Mouse (Mus musculus): Measurements from ENCODE around the gene Dhfr. TPM values are rescaled to one million over a fixed set of nuclear protein-coding genes. Genes with fewer than 3 reads are reported as not detected.

Dhfr gene
- total and polyA plus RNA-seq, 2 experiments: 4.6 to 17.5 TPM

GRCm38 (mm10) chr13:92328000-92328399, 26.5 kb upstream of the Dhfr start:
- WGBS: 54% methylated on average over 2 of the region's 2 CpGs
- no peak overlapping the region for H3K4me3 ChIP-seq (ENCODE audit: insufficient read depth, low read depth, low read length)
- TF ChIP-seq CTCF (IDR thresholded peaks at IDR 0.05; ENCODE audit: low read depth, low read length) (no peak), POLR2A (IDR thresholded peaks at IDR 0.05; ENCODE audit: extremely low read depth, insufficient read depth, low read length) (no peak)

GRCm38 (mm10) chr13:92330621-92331020, 23.9 kb upstream of the Dhfr start:
- no peaks in the 10 kb centered on the region for H3K79me2 ChIP-seq (ENCODE audit: control insufficient read depth, insufficient read depth, low read length)
- H3K27ac ChIP-seq (replicated peaks; ENCODE audit: insufficient read depth, low read depth, low read length): no peak overlapping the region
- peaks cover 2% of the 10 kb centered on the region; the same call in 1 of the 2 replicates for H3K36me3 ChIP-seq (ENCODE audit: control insufficient read depth, insufficient read depth, low read length)
- no peak for DNase-seq (ENCODE audit: extremely low read depth, low read depth, low spot score)
- TF ChIP-seq CTCF (IDR thresholded peaks at IDR 0.05; ENCODE audit: low read depth, low read length) (no peak), POLR2A (IDR thresholded peaks at IDR 0.05; ENCODE audit: extremely low read depth, insufficient read depth, low read length) (no peak)
- no peak overlapping the region for H3K4me3 ChIP-seq (ENCODE audit: insufficient read depth, low read depth, low read length)
- 0 out of 2 replicates have a peak, but pooled peaks cover 3% of the 10 kb centered on the region for H3K4me1 ChIP-seq (ENCODE audit: control insufficient read depth, insufficient read depth, low read length)
- 95% methylated on average over 3 of the region's 3 CpGs for WGBS
- no peaks in the 10 kb centered on the region for H3K27me3 ChIP-seq (ENCODE audit: control insufficient read depth, insufficient read depth, low read length)
- H3K9ac ChIP-seq (ENCODE audit: low read depth, low read length): no peak overlapping the region

More at GRCm38 (mm10) chr13:92328000-92328399, 26.5 kb upstream of the Dhfr start:
- no peak overlapping the region for H3K27ac ChIP-seq (replicated peaks; ENCODE audit: insufficient read depth, low read depth, low read length)
- H3K36me3 ChIP-seq (ENCODE audit: control insufficient read depth, insufficient read depth, low read length): peaks cover 6% of the 10 kb centered on the region; the same call in 1 of the 2 replicates
- DNase-seq (ENCODE audit: extremely low read depth, low read depth, low spot score): no peak
- H3K27me3 ChIP-seq (ENCODE audit: control insufficient read depth, insufficient read depth, low read length): no peaks in the 10 kb centered on the region
- H3K9ac ChIP-seq (ENCODE audit: low read depth, low read length): no peak overlapping the region
- H3K79me2 ChIP-seq (ENCODE audit: control insufficient read depth, insufficient read depth, low read length): no peaks in the 10 kb centered on the region
- H3K4me1 ChIP-seq (ENCODE audit: control insufficient read depth, insufficient read depth, low read length): no peaks in the 10 kb centered on the region

GRCm38 (mm10) chr13:92332103-92332879, 22.2 kb upstream of the Dhfr start:
- no peak for DNase-seq (ENCODE audit: extremely low read depth, low read depth, low spot score)
- 0 out of 2 replicates have a peak, but pooled peaks cover 3% of the 10 kb centered on the region for H3K4me1 ChIP-seq (ENCODE audit: control insufficient read depth, insufficient read depth, low read length)
- H3K27ac ChIP-seq (replicated peaks; ENCODE audit: insufficient read depth, low read depth, low read length): no peak overlapping the region
- H3K27me3 ChIP-seq (ENCODE audit: control insufficient read depth, insufficient read depth, low read length): no peaks in the 10 kb centered on the region
- peaks cover 2% of the 10 kb centered on the region; the same call in 1 of the 2 replicates for H3K36me3 ChIP-seq (ENCODE audit: control insufficient read depth, insufficient read depth, low read length)
- TF ChIP-seq POLR2A (IDR thresholded peaks at IDR 0.05; ENCODE audit: extremely low read depth, insufficient read depth, low read length) (no peak), CTCF (IDR thresholded peaks at IDR 0.05; ENCODE audit: low read depth, low read length) (no peak)
- no peak overlapping the region for H3K4me3 ChIP-seq (ENCODE audit: insufficient read depth, low read depth, low read length)
- no peaks in the 10 kb centered on the region for H3K79me2 ChIP-seq (ENCODE audit: control insufficient read depth, insufficient read depth, low read length)
- WGBS: 95% methylated on average over 15 of the region's 15 CpGs
- no peak overlapping the region for H3K9ac ChIP-seq (ENCODE audit: low read depth, low read length)

GRCm38 (mm10) chr13:92336857-92337256, 17.7 kb upstream of the Dhfr start:
- H3K27ac ChIP-seq (replicated peaks; ENCODE audit: insufficient read depth, low read depth, low read length): no peak overlapping the region
- 97% methylated on average over 1 of the region's 1 CpGs for WGBS
- 0 out of 2 replicates have a peak, but pooled peaks cover 3% of the 10 kb centered on the region for H3K4me1 ChIP-seq (ENCODE audit: control insufficient read depth, insufficient read depth, low read length)
- no peak for TF ChIP-seq POLR2A (IDR thresholded peaks at IDR 0.05; ENCODE audit: extremely low read depth, insufficient read depth, low read length)
- TF ChIP-seq CTCF (IDR thresholded peaks at IDR 0.05; ENCODE audit: low read depth, low read length): no peak
- peaks cover 7% of the 10 kb centered on the region; the same call in 1 of the 2 replicates for H3K36me3 ChIP-seq (ENCODE audit: control insufficient read depth, insufficient read depth, low read length)
- no peak overlapping the region for H3K4me3 ChIP-seq (ENCODE audit: insufficient read depth, low read depth, low read length)
- no peak overlapping the region for H3K9ac ChIP-seq (ENCODE audit: low read depth, low read length)
- DNase-seq (ENCODE audit: extremely low read depth, low read depth, low spot score): no peak
- H3K79me2 ChIP-seq (ENCODE audit: control insufficient read depth, insufficient read depth, low read length): no peaks in the 10 kb centered on the region
- no peaks in the 10 kb centered on the region for H3K27me3 ChIP-seq (ENCODE audit: control insufficient read depth, insufficient read depth, low read length)

GRCm38 (mm10) chr13:92337773-92338462, 16.6 kb upstream of the Dhfr start:
- H3K79me2 ChIP-seq (ENCODE audit: control insufficient read depth, insufficient read depth, low read length): no peaks in the 10 kb centered on the region
- H3K36me3 ChIP-seq (ENCODE audit: control insufficient read depth, insufficient read depth, low read length): peaks cover 13% of the 10 kb centered on the region; the same call in 1 of the 2 replicates
- DNase-seq (ENCODE audit: extremely low read depth, low read depth, low spot score): no peak
- no peaks in the 10 kb centered on the region for H3K27me3 ChIP-seq (ENCODE audit: control insufficient read depth, insufficient read depth, low read length)
- no peak overlapping the region for H3K4me3 ChIP-seq (ENCODE audit: insufficient read depth, low read depth, low read length)
- no peak overlapping the region for H3K27ac ChIP-seq (replicated peaks; ENCODE audit: insufficient read depth, low read depth, low read length)
- H3K9ac ChIP-seq (ENCODE audit: low read depth, low read length): no peak overlapping the region
- WGBS: 80% methylated on average over 6 of the region's 6 CpGs
- H3K4me1 ChIP-seq (ENCODE audit: control insufficient read depth, insufficient read depth, low read length): 0 out of 2 replicates have a peak, but pooled peaks cover 3% of the 10 kb centered on the region
- TF ChIP-seq POLR2A (IDR thresholded peaks at IDR 0.05; ENCODE audit: extremely low read depth, insufficient read depth, low read length) (no peak), CTCF (IDR thresholded peaks at IDR 0.05; ENCODE audit: low read depth, low read length) (no peak)
